Comparison of ENCODE assay signal across 18 mouse cellular contexts in genomic region chr17:50354357-50354756, GRCm38 (mm10).
"Had no signal": no experiment of that assay in that cellular context is flagged by ENCODE, and none has a peak within 500 bp of the region (broad histone marks: within the 10 kb centered on the region; RNA-seq: fewer than 3 reads in every experiment).

No protein-coding gene starts in this region.

- H3K36me3 ChIP-seq: lung, embryonic 15.5 days; midbrain, embryonic 13.5 days; midbrain, embryonic 15.5 days; neural tube, embryonic 12.5 days; stomach, embryonic 15.5 days had no signal

- H3K9ac ChIP-seq: liver, postnatal 0 days; lung, embryonic 15.5 days; midbrain, embryonic 13.5 days; midbrain, embryonic 15.5 days; neural tube, embryonic 12.5 days; stomach, embryonic 15.5 days had no signal

- H3K4me2 ChIP-seq: lung, embryonic 15.5 days; midbrain, embryonic 11.5 days; midbrain, embryonic 13.5 days; midbrain, embryonic 15.5 days; neural tube, embryonic 12.5 days; stomach, embryonic 15.5 days had no signal

- H3K4me3 ChIP-seq: lung, embryonic 15.5 days; megakaryocyte, embryonic 14.5 days; midbrain, embryonic 13.5 days; midbrain, embryonic 15.5 days; neural tube, embryonic 12.5 days; stomach, embryonic 15.5 days had no signal

- H3K4me1 ChIP-seq: lung, embryonic 15.5 days; megakaryocyte, embryonic 14.5 days; midbrain, embryonic 13.5 days; midbrain, embryonic 15.5 days; neural tube, embryonic 12.5 days; stomach, embryonic 15.5 days had no signal

- H3K9me3 ChIP-seq: lung, embryonic 15.5 days; midbrain, embryonic 15.5 days; neural tube, embryonic 12.5 days; stomach, embryonic 15.5 days had no signal

- ATAC-seq: liver, postnatal 0 days; lung, postnatal 0 days; midbrain, embryonic 13.5 days; midbrain, embryonic 15.5 days had no signal

- H3K27me3 ChIP-seq: lung, embryonic 15.5 days; midbrain, embryonic 13.5 days; midbrain, embryonic 15.5 days; neural tube, embryonic 12.5 days; stomach, embryonic 15.5 days had no signal

- DNase-seq: liver, postnatal 0 days; lung, adult 2 months; lung, postnatal 14 days; lung, postnatal 36 days; right cerebral cortex, postnatal 14 days; thymus, adult 18-20 months; thymus, postnatal 14 days; thymus, postnatal 36 days had no signal

- H3K27ac ChIP-seq: lung, embryonic 15.5 days; macrophage; midbrain, embryonic 13.5 days; midbrain, embryonic 15.5 days; neural tube, embryonic 12.5 days; stomach, embryonic 15.5 days; stomach, postnatal 0 days had no signal
